Mouse (Mus musculus) heart, embryonic 15.5 days (tissue): ENCODE data around the gene Thoc7. TPM values are rescaled to one million over a fixed set of nuclear protein-coding genes. Genes with fewer than 3 reads are reported as not detected.

Experiments
- ATAC-seq: fragments of 200-750 bp; cut with Nextera tagmentation; replicated peaks from 2 replicates; pipeline ENCODE4 v1.8.0; 2017; ENCODE audit warnings: low read depth, moderate TSS enrichment; ENCODE audit not compliant: insufficient number of reproducible peaks, insufficient read depth, low FRiP score
- H3K27ac ChIP-seq: fragments of 300-500 bp; sonication (generic); 2 replicates; pipeline ENCODE4 v1.5.1; 2015; ENCODE audit warnings: mild to moderate bottlenecking, inconsistent platforms
- H3K27me3 ChIP-seq: fragments of 300-500 bp; sonication (generic); 2 replicates; pipeline ENCODE4 v1.6.1; 2015; ENCODE audit warnings: inconsistent platforms
- H3K36me3 ChIP-seq: fragments of 300-500 bp; sonication (generic); 2 replicates; pipeline ENCODE4 v1.6.1; 2015; ENCODE audit warnings: mild to moderate bottlenecking, inconsistent platforms
- H3K4me1 ChIP-seq: fragments of 300-500 bp; sonication (generic); replicated peaks from 2 replicates; pipeline ENCODE4 v1.6.1; 2015; ENCODE audit warnings: inconsistent platforms
- H3K4me2 ChIP-seq: fragments of 300-500 bp; sonication (generic); 2 replicates; pipeline ENCODE4 v1.6.1; 2015; ENCODE audit warnings: inconsistent platforms, mild to moderate bottlenecking, moderate library complexity
- H3K4me3 ChIP-seq: fragments of 300-500 bp; sonication (generic); 2 replicates; pipeline ENCODE4 v1.5.1; 2015; ENCODE audit warnings: mild to moderate bottlenecking, inconsistent platforms
- H3K9ac ChIP-seq: fragments of 300-500 bp; sonication (generic); 2 replicates; pipeline ENCODE4 v1.6.1; 2015; ENCODE audit warnings: mild to moderate bottlenecking, inconsistent platforms
- H3K9me3 ChIP-seq: fragments of 300-500 bp; sonication (generic); replicated peaks from 2 replicates; pipeline ENCODE4 v1.6.1; 2016; ENCODE audit warnings: inconsistent platforms
- WGBS: fragments of 180-500 bp; shearing (Covaris S2); methylation state at CpG from one replicate; pipeline ENCODE4 v1.1.7; 2015; ENCODE audit warnings: mixed read lengths; 5-methylcytosine and 5-hydroxymethylcytosine counted together
- polyA plus RNA-seq: library from polyadenylated mRNA; unstranded; fragments of >200 nt; fragmentation: Nextera tagmentation; extraction: Ambion mirVana; gene quantifications from 2 replicates; pipeline ENCODE4 v1.2.1, GENCODE M21; 2015

Thoc7 gene
- 143 and 177 TPM in 2 replicates for polyA plus RNA-seq

DNA sequence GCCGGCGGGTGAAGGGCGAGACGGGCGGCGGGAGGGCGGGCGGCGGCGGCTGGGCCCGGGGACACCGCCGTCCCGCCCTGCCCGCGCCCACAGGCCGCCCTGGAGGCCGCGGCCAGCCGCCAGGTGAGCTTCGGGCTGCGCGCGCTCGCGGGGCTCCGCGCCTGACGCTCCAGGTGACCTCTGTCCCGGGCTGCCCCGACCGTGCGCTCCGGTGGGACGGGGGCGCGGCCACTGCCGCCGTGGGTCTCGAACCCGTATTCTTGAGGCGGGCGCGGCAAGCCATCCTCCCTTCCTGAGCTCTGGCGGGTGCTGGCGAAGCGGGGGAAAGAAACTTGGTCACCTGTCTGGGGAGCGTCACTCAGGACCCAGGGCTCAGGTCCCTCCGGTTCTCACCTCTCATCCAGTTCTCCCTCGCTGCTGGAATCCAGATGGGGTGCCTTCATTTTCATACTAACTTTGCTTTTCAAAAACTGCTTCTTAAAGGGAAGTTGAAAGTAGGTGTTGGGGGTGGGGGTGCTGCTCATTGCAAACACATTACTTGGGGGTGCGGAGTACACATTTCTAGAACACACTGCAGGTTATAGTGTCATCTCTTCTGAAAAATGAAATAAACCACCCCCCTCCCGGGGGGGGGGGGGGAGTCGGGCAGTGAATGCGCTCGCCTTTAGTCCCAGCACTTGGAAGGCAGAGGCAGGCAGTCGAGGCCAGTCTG, at the start of gene Thoc7, which contains the start of gene Atxn7:
TSS of gene Thoc7 (minus strand) at position 452 of the 712 bp plus-strand sequence.
TSS of gene Atxn7 (plus strand) at position 40 of the 712 bp plus-strand sequence.
- Histone ChIP-seq H3K4me1 (peaks cover 16% of the 10 kb centered on the region), H3K27me3 (no peaks in the 10 kb centered on the region), H3K9ac (peak within 1 kb of the TSS; percentile 94), H3K27ac (peak within 1 kb of the TSS; percentile 86), H3K4me2 (peak within 1 kb of the TSS; percentile 78), H3K9me3 (no peaks in the 10 kb centered on the region), H3K4me3 (peak within 1 kb of the TSS; percentile 97), H3K36me3 (no peaks in the 10 kb centered on the region)
- peak; percentile 52 for ATAC-seq
- whole genome bisulfite sequencing: 4% methylated on average over 40 of the region's 56 CpGs

DNA sequence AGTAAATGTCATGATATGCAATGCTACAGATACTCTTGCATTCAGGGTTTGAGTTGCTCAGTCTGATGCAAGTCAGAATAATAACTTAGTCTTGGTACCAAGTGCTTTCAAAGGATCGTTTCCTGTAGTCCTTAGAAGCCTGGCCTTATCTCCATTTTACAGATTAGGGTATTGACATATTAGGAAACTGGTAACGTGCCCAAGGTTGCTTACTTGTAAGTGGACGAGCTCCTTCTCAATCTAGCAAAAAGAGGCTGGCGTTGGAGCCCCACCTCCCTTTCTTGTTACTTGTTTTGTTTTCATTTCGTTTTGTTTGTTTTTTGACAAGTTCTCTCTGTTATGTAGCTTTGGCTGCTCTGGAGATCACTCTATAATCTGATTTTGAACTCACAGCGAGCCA, 48.1 kb upstream of the Thoc7 start:
- no peak overlapping the region for H3K27ac ChIP-seq
- no peak overlapping the region for H3K4me2 ChIP-seq
- 37% methylated on average over 6 of the region's 6 CpGs for WGBS
- no peak overlapping the region for H3K9ac ChIP-seq
- ATAC-seq: no peak
- H3K9me3 ChIP-seq: no peaks in the 10 kb centered on the region
- H3K36me3 ChIP-seq: no peaks in the 10 kb centered on the region
- H3K4me1 ChIP-seq: peaks cover 14% of the 10 kb centered on the region
- H3K4me3 ChIP-seq: no peak overlapping the region
- H3K27me3 ChIP-seq: no peaks in the 10 kb centered on the region

DNA sequence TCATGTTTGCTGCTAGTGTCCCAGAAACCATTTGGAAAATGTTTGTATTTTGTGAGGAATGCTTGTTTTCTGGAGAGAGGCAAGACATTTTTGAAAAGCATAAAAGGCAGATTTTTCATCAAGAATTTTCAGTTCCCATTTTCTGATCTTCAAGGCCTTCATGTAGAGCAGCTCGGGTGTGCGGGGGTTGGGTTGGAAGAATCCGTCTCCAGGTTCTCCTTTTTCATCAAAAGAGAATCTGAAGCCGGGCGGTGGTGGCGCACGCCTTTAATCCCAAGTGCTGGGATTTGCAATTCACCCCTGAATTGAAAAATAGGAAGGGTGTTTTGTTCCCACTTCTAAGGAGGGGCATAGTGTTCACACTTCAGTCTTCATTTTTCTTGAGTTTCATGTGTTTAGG, 41.1 kb upstream of the Thoc7 start:
- 92% methylated on average over 7 of the region's 7 CpGs for WGBS
- H3K36me3 ChIP-seq: no peaks in the 10 kb centered on the region
- H3K9ac ChIP-seq: no peak overlapping the region
- H3K4me2 ChIP-seq: no peak overlapping the region
- no peak overlapping the region for H3K27ac ChIP-seq
- H3K4me3 ChIP-seq: no peak overlapping the region
- no peaks in the 10 kb centered on the region for H3K4me1 ChIP-seq
- no peak for ATAC-seq
- H3K9me3 ChIP-seq: no peaks in the 10 kb centered on the region
- H3K27me3 ChIP-seq: no peaks in the 10 kb centered on the region

DNA sequence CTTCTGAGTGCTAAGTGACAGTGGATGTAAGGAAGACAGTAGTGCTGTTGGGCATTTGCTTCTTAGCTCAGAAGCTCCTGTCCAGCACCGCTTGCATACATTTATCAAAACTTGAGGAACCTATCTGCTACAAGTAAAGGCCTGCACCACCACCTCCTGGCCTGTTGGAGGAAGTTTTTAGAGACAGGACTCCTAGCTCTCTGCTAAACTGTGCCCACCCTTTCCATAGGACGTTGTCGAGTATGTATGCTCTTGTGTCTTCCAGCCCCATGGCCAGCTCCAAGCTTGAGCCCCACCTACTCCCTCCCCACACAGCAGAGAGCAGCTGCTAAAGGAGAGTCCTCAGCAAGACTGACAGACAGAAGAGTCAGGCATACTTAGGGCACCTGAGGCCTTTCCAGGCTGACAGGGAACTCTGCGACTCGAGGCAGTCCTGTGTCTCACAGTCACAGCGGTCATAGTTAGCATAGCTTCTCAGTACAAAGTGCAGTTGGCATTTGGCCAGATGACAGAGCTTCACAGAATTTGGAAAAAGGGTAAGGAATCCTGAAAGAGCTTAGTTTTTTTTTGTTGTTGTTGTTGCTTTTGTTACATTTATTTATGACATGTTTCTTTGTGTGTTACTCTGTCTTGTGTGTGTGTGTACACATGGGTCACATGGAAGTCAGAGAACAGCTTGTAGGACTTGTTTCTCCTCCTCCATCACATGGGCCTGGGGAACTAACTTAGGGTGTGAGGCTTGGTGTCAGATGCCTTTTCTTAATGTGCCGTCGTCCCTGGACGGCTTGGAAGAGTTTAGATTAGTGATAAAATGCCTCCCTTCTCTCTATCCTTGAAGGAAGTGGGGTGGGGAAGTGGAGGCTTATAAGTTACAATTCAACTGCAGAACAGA, 33.8 kb upstream of the Thoc7 start:
- WGBS: 27% methylated on average over 9 of the region's 9 CpGs
- ATAC-seq: no peak
- no peaks in the 10 kb centered on the region for H3K27me3 ChIP-seq
- H3K9me3 ChIP-seq: no peaks in the 10 kb centered on the region
- H3K4me1 ChIP-seq: peaks cover 13% of the 10 kb centered on the region
- H3K27ac ChIP-seq: no peak overlapping the region
- no peak overlapping the region for H3K4me2 ChIP-seq
- no peak overlapping the region for H3K4me3 ChIP-seq
- H3K36me3 ChIP-seq: no peaks in the 10 kb centered on the region
- no peak overlapping the region for H3K9ac ChIP-seq

DNA sequence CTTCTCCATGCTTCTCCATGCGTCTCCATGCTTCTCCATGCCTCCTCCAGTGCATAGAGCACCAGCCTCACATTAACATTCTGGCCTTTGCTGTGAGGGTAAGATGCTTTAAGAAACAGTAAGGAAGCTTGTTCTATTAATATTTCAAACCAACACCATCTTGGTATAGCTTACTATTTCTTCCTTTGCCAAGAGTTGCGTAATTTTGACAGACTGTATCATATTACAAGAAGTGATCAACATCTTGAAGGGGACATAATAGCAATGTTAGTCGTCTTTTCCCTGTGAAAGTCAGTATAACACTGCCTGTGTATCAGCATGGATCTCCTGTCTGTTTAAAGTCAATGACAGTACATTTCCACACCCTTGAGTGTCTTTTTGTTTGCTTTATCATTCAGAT, 29.1 kb upstream of the Thoc7 start:
- Histone ChIP-seq H3K36me3 (no peaks in the 10 kb centered on the region), H3K4me2 (no peak overlapping the region), H3K27ac (no peak overlapping the region), H3K4me3 (no peak overlapping the region), H3K4me1 (peaks cover 8% of the 10 kb centered on the region), H3K9ac (no peak overlapping the region), H3K27me3 (no peaks in the 10 kb centered on the region), H3K9me3 (no peaks in the 10 kb centered on the region)
- WGBS: 83% methylated on average over 3 of the region's 3 CpGs
- no peak for ATAC-seq

DNA sequence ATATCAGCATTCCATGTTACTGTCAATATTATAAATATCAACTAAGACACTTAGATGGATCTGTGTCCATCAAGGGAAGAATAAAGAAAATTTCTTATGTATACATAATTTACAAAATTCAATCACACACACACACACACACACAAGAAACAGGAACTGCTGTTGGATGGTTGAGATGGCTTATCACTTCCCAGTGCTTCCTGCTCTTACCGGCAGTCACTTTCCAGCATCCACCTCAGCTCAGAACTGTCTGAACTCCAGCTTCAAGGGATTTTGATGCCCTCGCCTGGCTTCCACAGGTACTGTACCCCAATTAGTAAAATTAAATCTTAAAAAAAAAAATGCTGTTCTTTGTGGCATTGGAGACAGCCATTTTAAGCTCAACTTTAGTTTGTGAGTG, 26.7 kb upstream of the Thoc7 start:
- H3K9ac ChIP-seq: no peak overlapping the region

DNA sequence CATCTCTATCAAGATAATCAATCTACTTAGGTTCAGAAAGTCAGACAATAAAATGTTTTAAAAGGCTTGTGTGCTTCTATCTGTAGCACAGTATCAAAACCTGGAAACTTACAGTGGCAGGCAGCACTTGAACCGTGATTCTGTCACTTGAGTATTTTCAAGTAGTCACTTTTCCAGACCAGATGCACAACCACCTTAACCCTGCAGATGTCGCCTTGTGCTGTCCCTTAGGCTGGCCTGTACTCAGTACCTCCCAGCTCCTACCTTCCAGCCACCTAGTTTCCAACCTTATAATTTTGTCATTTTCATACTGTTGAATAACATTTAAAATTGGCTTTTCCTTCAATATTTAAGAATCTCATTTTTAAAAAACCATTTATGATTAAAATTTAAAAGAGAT, 20.5 kb upstream of the Thoc7 start:
- no peaks in the 10 kb centered on the region for H3K9me3 ChIP-seq
- H3K27ac ChIP-seq: no peak overlapping the region
- 44% methylated on average over 2 of the region's 2 CpGs for WGBS
- H3K4me1 ChIP-seq: peaks cover 3% of the 10 kb centered on the region; the same call in 1 of the 2 replicates
- no peaks in the 10 kb centered on the region for H3K36me3 ChIP-seq
- no peak overlapping the region for H3K9ac ChIP-seq
- no peak overlapping the region for H3K4me2 ChIP-seq
- H3K27me3 ChIP-seq: peaks cover 4% of the 10 kb centered on the region; the same call in 1 of the 2 replicates
- ATAC-seq: no peak
- H3K4me3 ChIP-seq: no peak overlapping the region

More for the DNA sequence above, 26.7 kb upstream of the Thoc7 start:
- no peak overlapping the region for H3K4me2 ChIP-seq
- no peaks in the 10 kb centered on the region for H3K4me1 ChIP-seq
- 44% methylated on average over 2 of the region's 2 CpGs for WGBS
- H3K27ac ChIP-seq: no peak overlapping the region
- H3K27me3 ChIP-seq: no peaks in the 10 kb centered on the region
- no peak for ATAC-seq
- no peak overlapping the region for H3K4me3 ChIP-seq
- no peaks in the 10 kb centered on the region for H3K9me3 ChIP-seq
- no peaks in the 10 kb centered on the region for H3K36me3 ChIP-seq

DNA sequence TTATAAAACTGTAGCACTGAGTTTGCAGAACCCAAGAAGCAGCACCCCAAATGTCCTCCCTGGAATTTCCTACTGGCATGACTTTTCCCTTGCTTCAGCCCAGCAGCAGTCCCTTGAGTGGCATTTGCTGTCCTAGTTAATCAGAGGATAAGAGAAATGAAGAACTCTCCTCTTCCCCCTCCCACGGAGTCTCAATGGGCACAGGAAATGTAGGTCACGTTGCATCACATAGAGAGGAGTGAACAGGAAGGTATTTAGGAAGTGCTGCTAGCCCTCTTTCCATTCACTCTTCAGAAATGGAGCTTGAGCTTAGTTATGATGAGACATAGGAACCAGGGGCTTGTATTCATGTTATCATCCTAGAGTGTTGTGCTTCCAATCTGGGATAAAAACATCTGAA, 19.6 kb upstream of the Thoc7 start:
- Histone ChIP-seq H3K9ac (no peak overlapping the region), H3K27ac (no peak overlapping the region), H3K27me3 (peaks cover 4% of the 10 kb centered on the region; the same call in 1 of the 2 replicates), H3K4me3 (no peak overlapping the region), H3K4me2 (no peak overlapping the region), H3K9me3 (no peaks in the 10 kb centered on the region), H3K4me1 (peaks cover 3% of the 10 kb centered on the region; the same call in 1 of the 2 replicates), H3K36me3 (no peaks in the 10 kb centered on the region)
- 24% methylated on average over 2 of the region's 2 CpGs for WGBS
- ATAC-seq: no peak

DNA sequence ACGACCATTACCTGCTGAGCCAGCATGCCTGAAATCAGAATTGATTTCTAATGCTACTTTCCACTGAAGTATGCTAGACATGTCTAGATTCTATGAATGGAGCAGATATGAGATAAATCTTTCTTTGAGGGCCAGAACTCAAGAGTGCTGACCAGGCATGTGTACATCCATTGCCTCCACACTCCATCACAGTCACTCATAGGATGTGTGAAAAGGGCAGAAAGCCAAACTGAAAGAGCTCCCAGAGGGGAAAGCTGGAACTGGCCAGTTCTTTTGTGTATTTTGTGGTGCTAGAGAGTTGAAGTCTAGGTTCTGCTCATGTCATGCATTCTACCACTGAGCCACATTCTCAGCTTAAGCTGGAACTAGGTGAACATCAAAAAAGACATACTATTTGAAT, 15.8 kb upstream of the Thoc7 start:
- Histone ChIP-seq H3K27ac (no peak overlapping the region), H3K9me3 (no peaks in the 10 kb centered on the region), H3K4me3 (no peak overlapping the region), H3K27me3 (peaks cover 4% of the 10 kb centered on the region; the same call in 1 of the 2 replicates), H3K4me1 (peaks cover 3% of the 10 kb centered on the region; the same call in 1 of the 2 replicates), H3K4me2 (no peak overlapping the region), H3K36me3 (no peaks in the 10 kb centered on the region), H3K9ac (no peak overlapping the region)
- ATAC-seq: no peak
- 61% methylated on average over 1 of the region's 1 CpGs for WGBS

DNA sequence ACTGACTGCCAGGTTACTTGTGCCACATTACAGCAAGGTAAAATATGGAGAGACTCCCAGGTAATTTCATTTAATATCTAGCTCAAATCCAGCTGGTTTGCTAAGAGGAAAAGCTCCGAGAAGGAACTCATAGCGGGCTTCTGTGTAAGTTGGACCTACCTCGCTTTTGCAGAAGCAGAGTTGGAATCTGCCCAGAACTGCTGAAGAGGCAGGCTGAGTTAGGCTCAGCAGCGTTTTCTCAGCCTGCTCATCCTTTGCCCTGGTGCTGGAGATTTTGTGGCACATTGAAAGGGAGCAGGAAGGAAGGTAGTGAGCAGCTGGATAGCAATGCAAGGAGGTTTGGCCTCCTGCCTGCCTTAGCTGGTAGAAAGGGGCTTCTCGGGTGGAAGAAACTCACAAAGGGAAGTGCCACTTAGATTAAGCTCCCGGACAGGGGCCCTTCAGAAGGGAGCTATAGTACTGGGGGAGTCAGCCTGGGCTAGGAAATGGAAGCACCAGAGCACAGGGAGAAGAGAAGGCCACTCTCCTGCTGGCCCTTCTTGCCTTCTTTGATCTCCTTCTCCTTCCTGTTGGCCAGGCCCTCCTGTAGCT, 10.1 kb upstream of the Thoc7 start:
- H3K9me3 ChIP-seq: no peaks in the 10 kb centered on the region
- H3K27me3 ChIP-seq: peaks cover 13% of the 10 kb centered on the region
- 0 out of 2 replicates have a peak, but pooled peaks cover 4% of the 10 kb centered on the region for H3K4me1 ChIP-seq
- no peak overlapping the region for H3K4me3 ChIP-seq
- ATAC-seq: no peak
- 51% methylated on average over 6 of the region's 6 CpGs for whole genome bisulfite sequencing
- H3K36me3 ChIP-seq: no peaks in the 10 kb centered on the region
- no peak overlapping the region for H3K27ac ChIP-seq
- no peak overlapping the region for H3K4me2 ChIP-seq
- H3K9ac ChIP-seq: no peak overlapping the region

DNA sequence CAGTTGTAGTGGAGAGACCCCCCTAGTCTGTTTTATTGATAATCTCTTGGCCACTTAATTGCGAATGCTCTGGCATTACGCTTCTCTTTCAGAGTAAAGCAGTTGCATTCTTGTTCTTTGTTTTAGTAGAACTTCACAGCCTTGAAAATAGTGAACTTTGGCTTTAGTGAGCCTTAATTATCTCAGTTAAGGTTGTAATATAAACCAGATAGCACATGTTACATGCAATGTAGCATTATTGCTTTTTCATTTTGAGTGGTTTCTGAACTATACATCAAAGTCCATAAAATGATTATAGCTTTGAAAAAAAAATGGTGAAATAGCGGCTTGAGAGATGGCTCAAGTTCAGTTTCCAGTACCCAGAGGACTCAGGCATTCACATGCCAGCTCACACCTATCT, 8.9 kb upstream of the Thoc7 start:
- no peak for ATAC-seq
- H3K9me3 ChIP-seq: no peaks in the 10 kb centered on the region
- H3K36me3 ChIP-seq: no peaks in the 10 kb centered on the region
- H3K9ac ChIP-seq: no peak overlapping the region
- 0 out of 2 replicates have a peak, but pooled peaks cover 4% of the 10 kb centered on the region for H3K4me1 ChIP-seq
- no peak overlapping the region for H3K4me3 ChIP-seq
- 86% methylated on average over 3 of the region's 3 CpGs for WGBS
- peaks cover 13% of the 10 kb centered on the region for H3K27me3 ChIP-seq
- H3K4me2 ChIP-seq: no peak overlapping the region
- H3K27ac ChIP-seq: no peak overlapping the region
